Comparison of ENCODE assay signal across 26 mouse cellular contexts in the genomic region with DNA sequence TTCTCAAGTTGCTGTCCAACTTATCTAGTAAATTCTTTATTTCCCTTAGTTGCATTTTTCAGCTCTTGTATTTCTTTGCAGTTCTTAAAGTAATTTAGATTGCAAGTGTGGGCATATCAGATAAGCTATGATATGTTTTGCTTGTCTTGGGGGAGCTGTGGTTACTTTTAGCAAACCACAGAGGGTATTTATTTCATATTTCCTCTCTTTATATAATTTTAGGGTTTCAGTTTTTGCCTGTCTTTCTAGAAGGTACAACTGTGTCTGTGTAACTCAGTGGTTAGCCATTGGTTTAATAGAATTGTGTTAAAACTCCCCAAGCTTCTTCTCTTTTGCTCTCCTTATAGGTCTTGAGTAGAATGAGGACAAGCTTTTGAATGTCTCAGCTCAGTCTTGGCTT.
"Had no signal": no experiment of that assay in that cellular context is flagged by ENCODE, and none has a peak within 500 bp of the region (broad histone marks: within the 10 kb centered on the region; RNA-seq: fewer than 3 reads in every experiment).

No protein-coding gene starts in this region.

- H3K4me1 ChIP-seq: hindbrain, embryonic 10.5 days; hindbrain, embryonic 12.5 days; intestine, embryonic 15.5 days; limb, embryonic 10.5 days; limb, embryonic 12.5 days; liver, embryonic 13.5 days; liver, embryonic 15.5 days had no signal

- H3K36me3 ChIP-seq: heart, embryonic 10.5 days; heart, embryonic 12.5 days; hindbrain, embryonic 10.5 days; hindbrain, embryonic 12.5 days; intestine, embryonic 15.5 days; limb, embryonic 10.5 days; limb, embryonic 12.5 days; liver, embryonic 13.5 days; liver, embryonic 15.5 days had no signal

- H3K27ac ChIP-seq: gastrocnemius, adult 2 months; heart, embryonic 10.5 days; hindbrain, embryonic 10.5 days; hindbrain, embryonic 12.5 days; hindbrain, embryonic 14.5 days; intestine, embryonic 15.5 days; layer of hippocampus, adult 2 months; limb, embryonic 10.5 days; limb, embryonic 12.5 days; liver, embryonic 13.5 days; liver, embryonic 15.5 days had no signal

- H3K4me2 ChIP-seq: heart, embryonic 12.5 days; hindbrain, embryonic 12.5 days; hindbrain, embryonic 14.5 days; intestine, embryonic 15.5 days; limb, embryonic 12.5 days; liver, embryonic 11.5 days; liver, embryonic 13.5 days; liver, embryonic 15.5 days had no signal

- H3K27me3 ChIP-seq: heart, embryonic 12.5 days; hindbrain, embryonic 12.5 days; intestine, embryonic 15.5 days; limb, embryonic 12.5 days; liver, embryonic 13.5 days; liver, embryonic 15.5 days had no signal

- DNase-seq: gastrocnemius, adult 2 months; gastrocnemius, postnatal 10 days; gastrocnemius, postnatal 25 days; heart, adult 18-20 months; heart, postnatal 10 days; heart, postnatal 4 days; kidney, adult 18-20 months; kidney, adult 8-10 months; kidney, postnatal 10 days; kidney, postnatal 25 days; kidney, postnatal 4 days; liver; liver, embryonic 13.5 days had no signal

- H3K4me3 ChIP-seq: gastrocnemius, adult 2 months; heart, embryonic 10.5 days; heart, embryonic 12.5 days; hindbrain, embryonic 10.5 days; hindbrain, embryonic 12.5 days; intestine, embryonic 15.5 days; layer of hippocampus, adult 2 months; limb, embryonic 10.5 days; limb, embryonic 12.5 days; liver, embryonic 13.5 days; liver, embryonic 15.5 days had no signal

- H3K9me3 ChIP-seq: heart, embryonic 10.5 days; heart, embryonic 12.5 days; hindbrain, embryonic 10.5 days; hindbrain, embryonic 12.5 days; intestine, embryonic 15.5 days; limb, embryonic 10.5 days; liver, embryonic 13.5 days; liver, embryonic 15.5 days had no signal

- H3K9ac ChIP-seq: heart, embryonic 12.5 days; hindbrain, embryonic 12.5 days; hindbrain, embryonic 14.5 days; intestine, embryonic 15.5 days; limb, embryonic 12.5 days; liver, embryonic 13.5 days; liver, embryonic 15.5 days had no signal

- ATAC-seq: hindbrain, embryonic 16.5 days; intestine, embryonic 15.5 days; intestine, postnatal 0 days had no signal
